Mouse (Mus musculus): ENCODE measurements at regions not wholly inside any gene's neighbourhood (a gene's known extent, or its start where the extent isn't known, plus 50 kb on each side); places are given as distances from the start of the nearest gene placed in this dataset.
"Not testable (repeated sequence)": the region's sequence is repeated elsewhere in the genome, so short reads cannot be mapped to it uniquely, and the experiment has no call there.

GRCm38 (mm10) chr3:138609749-138610148 lies 83.8 kb downstream of the Eif4e start:
- DNase-seq (ENCODE audit: low spot score in 2 of 2), result no peak

- no peak for DNase-seq (ENCODE audit: low spot score in 2 of 2)
These were observed 87.1 kb downstream of the Eif4e start for GRCm38 (mm10) chr3:138612884-138613653.

GRCm38 (mm10) chr3:138613680-138614079 lies 87.7 kb downstream of the Eif4e start:
- DNase-seq (ENCODE audit: low spot score in 2 of 2), result no peak

- no peak for DNase-seq (ENCODE audit: low spot score in 2 of 2)
These were observed 88.9 kb downstream of the Eif4e start for GRCm38 (mm10) chr3:138614899-138615298.

GRCm38 (mm10) chr3:138620263-138620662 lies 94.3 kb downstream of the Eif4e start:
- DNase-seq (ENCODE audit: low spot score in 2 of 2), result no peak

GRCm38 (mm10) chr3:138624128-138624527 lies 98.1 kb downstream of the Eif4e start:
- no peak for DNase-seq (ENCODE audit: low spot score in 2 of 2)

- DNase-seq (ENCODE audit: low spot score in 2 of 2), result no peak
These were observed 100.3 kb downstream of the Eif4e start for GRCm38 (mm10) chr3:138626230-138626629.

GRCm38 (mm10) chr3:138630231-138630630 lies 104.3 kb downstream of the Eif4e start:
- no peak for DNase-seq (ENCODE audit: low spot score in 2 of 2)

- no peak for DNase-seq (ENCODE audit: low spot score in 2 of 2)
These were observed 106.1 kb downstream of the Eif4e start for GRCm38 (mm10) chr3:138632086-138632485.

- DNase-seq (ENCODE audit: low spot score in 2 of 2), result no peak
These were observed 100.0 kb upstream of the Tspan5 start for GRCm38 (mm10) chr3:138642026-138642425.

GRCm38 (mm10) chr3:138643951-138644285 lies 98.1 kb upstream of the Tspan5 start:
- DNase-seq (ENCODE audit: low spot score in 2 of 2), result no peak

- peak in 1 of 2 experiments; percentile 21 for DNase-seq (ENCODE audit: low spot score in 2 of 2)
These were observed 97.6 kb upstream of the Tspan5 start for GRCm38 (mm10) chr3:138644286-138644951.

GRCm38 (mm10) chr3:138645320-138645719 lies 96.7 kb upstream of the Tspan5 start:
- peak; percentile 27 to 38 for DNase-seq (ENCODE audit: low spot score in 2 of 2)

- no peak for DNase-seq (ENCODE audit: low spot score in 2 of 2)
These were observed 92.3 kb upstream of the Tspan5 start for GRCm38 (mm10) chr3:138649699-138650098.

GRCm38 (mm10) chr3:138650671-138651070 lies 91.3 kb upstream of the Tspan5 start:
- not testable (repeated sequence) for DNase-seq (ENCODE audit: low spot score in 2 of 2)

- no peak for DNase-seq (ENCODE audit: low spot score in 2 of 2)
These were observed 90.4 kb upstream of the Tspan5 start for GRCm38 (mm10) chr3:138651361-138652205.

- DNase-seq (ENCODE audit: low spot score in 2 of 2), result no peak
These were observed 89.8 kb upstream of the Tspan5 start for GRCm38 (mm10) chr3:138652206-138652605.

- DNase-seq (ENCODE audit: low spot score in 2 of 2), result no peak
These were observed 89.3 kb upstream of the Tspan5 start for GRCm38 (mm10) chr3:138652685-138653084.

GRCm38 (mm10) chr3:138653549-138654246 lies 88.3 kb upstream of the Tspan5 start:
- no peak for DNase-seq (ENCODE audit: low spot score in 2 of 2)

- DNase-seq (ENCODE audit: low spot score in 2 of 2), result no peak
These were observed 87.2 kb upstream of the Tspan5 start for GRCm38 (mm10) chr3:138654610-138655371.

GRCm38 (mm10) chr3:138655479-138655878 lies 86.5 kb upstream of the Tspan5 start:
- no peak for DNase-seq (ENCODE audit: low spot score in 2 of 2)

Measured in frontal cortex, postnatal 10 days (tissue).